Mouse (Mus musculus) liver, embryonic 16.5 days (tissue): ENCODE data around the gene Atg2b. TPM values are rescaled to one million over a fixed set of nuclear protein-coding genes. Genes with fewer than 3 reads are reported as not detected.

Experiments
- ATAC-seq: fragments of 200-750 bp; cut with Nextera tagmentation; 2 replicates; pipeline ENCODE4 v1.8.0; 2017; ENCODE audit warnings: low read depth, mild to moderate bottlenecking, moderate number of reproducible peaks, moderate library complexity
- H3K27ac ChIP-seq: fragments of 300-500 bp; sonication (generic); 2 replicates; pipeline ENCODE4 v1.5.1; 2014; ENCODE audit warnings: mild to moderate bottlenecking, low read length
- H3K27me3 ChIP-seq: fragments of 300-500 bp; sonication (generic); 2 replicates; pipeline ENCODE4 v1.6.1; 2014; ENCODE audit warnings: low read depth, low read length, mixed read lengths; ENCODE audit not compliant: control insufficient read depth, insufficient read depth
- H3K36me3 ChIP-seq: fragments of 300-500 bp; sonication (generic); 2 replicates; pipeline ENCODE4 v1.6.1; 2014; ENCODE audit warnings: mild to moderate bottlenecking; ENCODE audit not compliant: control insufficient read depth, insufficient read depth
- H3K4me1 ChIP-seq: fragments of 300-500 bp; sonication (generic); 2 replicates; pipeline ENCODE4 v1.6.1; 2014; ENCODE audit warnings: low read depth, low read length, mixed read lengths; ENCODE audit not compliant: control insufficient read depth
- H3K4me2 ChIP-seq: fragments of 300-500 bp; sonication (generic); 2 replicates; pipeline ENCODE4 v1.6.1; 2014; ENCODE audit warnings: low read depth, low read length, mixed read lengths
- H3K4me3 ChIP-seq: fragments of 300-500 bp; sonication (generic); 2 replicates; pipeline ENCODE4 v1.5.1; 2014; ENCODE audit warnings: low read depth, mild to moderate bottlenecking, low read length
- H3K9ac ChIP-seq: fragments of 300-500 bp; sonication (generic); 2 replicates; pipeline ENCODE4 v1.6.1; 2014; ENCODE audit warnings: low read depth, low read length
- H3K9me3 ChIP-seq: fragments of 300-500 bp; sonication (generic); replicated peaks from 2 replicates; pipeline ENCODE4 v1.6.1; 2016; ENCODE audit warnings: low read length; ENCODE audit not compliant: control insufficient read depth
- WGBS: fragments of 180-500 bp; shearing (Covaris S2); extraction: QIAGEN DNeasy Blood & Tissue Kit; methylation state at CpG from one replicate; pipeline ENCODE4 v1.1.7; 2014; ENCODE audit not compliant: insufficient replicate concordance; 5-methylcytosine and 5-hydroxymethylcytosine counted together
- polyA plus RNA-seq: library from polyadenylated mRNA; unstranded; fragments of >200 nt; fragmentation: Nextera tagmentation; extraction: Ambion mirVana; gene quantifications from 2 replicates; pipeline ENCODE4 v1.2.1, GENCODE M21; 2015

Atg2b gene
- polyA plus RNA-seq, 1 experiment from 2014 or later, result 7.3 TPM

- H3K4me2 ChIP-seq, result no peak overlapping the region
- H3K27ac ChIP-seq, result no peak overlapping the region
- ATAC-seq, result no peak
- H3K27me3 ChIP-seq, result no peaks in the 10 kb centered on the region
- H3K9ac ChIP-seq, result no peak overlapping the region
- no peaks in the 10 kb centered on the region for H3K36me3 ChIP-seq
- H3K4me1 ChIP-seq, result no peaks in the 10 kb centered on the region
- WGBS, result 44% methylated on average over 4 of the region's 4 CpGs
- no peak overlapping the region for H3K4me3 ChIP-seq
- no peaks in the 10 kb centered on the region for H3K9me3 ChIP-seq
These were observed 91.5 kb downstream of the Atg2b start for GRCm38 (mm10) chr12:105593471-105593870.

GRCm38 (mm10) chr12:105592361-105592761 lies 92.7 kb downstream of the Atg2b start:
- H3K4me1 ChIP-seq, result no peaks in the 10 kb centered on the region

DNA sequence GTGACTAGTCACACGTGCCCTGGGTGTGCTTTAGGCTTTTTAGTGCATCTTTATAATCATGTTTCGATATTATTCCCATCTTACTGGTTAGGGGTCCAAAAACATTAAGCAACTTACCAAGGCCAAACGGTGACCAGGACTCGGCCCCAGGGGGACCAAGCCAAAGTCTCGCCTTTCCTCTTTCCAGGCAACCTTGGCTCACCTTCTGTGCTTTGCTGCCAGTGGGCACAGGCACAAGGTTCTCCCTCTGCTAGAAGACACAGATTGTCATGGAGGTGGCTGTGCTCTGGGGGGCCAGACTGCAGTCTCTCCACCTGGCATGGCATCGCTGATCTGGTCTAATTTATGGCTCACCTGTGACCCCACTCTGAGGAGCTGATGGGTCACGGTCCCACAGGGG lies 94.2 kb downstream of the Atg2b start:
- Histone ChIP-seq H3K27me3 (no peaks in the 10 kb centered on the region), H3K9me3 (no peaks in the 10 kb centered on the region), H3K9ac (no peak overlapping the region), H3K36me3 (no peaks in the 10 kb centered on the region), H3K4me1 (no peaks in the 10 kb centered on the region), H3K4me2 (no peak overlapping the region), H3K4me3 (no peak overlapping the region), H3K27ac (no peak overlapping the region)
- ATAC-seq, result no peak
- 54% methylated on average over 7 of the region's 7 CpGs for WGBS

More at GRCm38 (mm10) chr12:105592361-105592761, 92.7 kb downstream of the Atg2b start:
- no peaks in the 10 kb centered on the region for H3K9me3 ChIP-seq
- no peak overlapping the region for H3K4me2 ChIP-seq
- no peak overlapping the region for H3K9ac ChIP-seq
- no peak for ATAC-seq
- WGBS, result 85% methylated on average over 23 of the region's 23 CpGs
- H3K27ac ChIP-seq, result no peak overlapping the region
- H3K36me3 ChIP-seq, result no peaks in the 10 kb centered on the region
- no peak overlapping the region for H3K4me3 ChIP-seq
- no peaks in the 10 kb centered on the region for H3K27me3 ChIP-seq

DNA sequence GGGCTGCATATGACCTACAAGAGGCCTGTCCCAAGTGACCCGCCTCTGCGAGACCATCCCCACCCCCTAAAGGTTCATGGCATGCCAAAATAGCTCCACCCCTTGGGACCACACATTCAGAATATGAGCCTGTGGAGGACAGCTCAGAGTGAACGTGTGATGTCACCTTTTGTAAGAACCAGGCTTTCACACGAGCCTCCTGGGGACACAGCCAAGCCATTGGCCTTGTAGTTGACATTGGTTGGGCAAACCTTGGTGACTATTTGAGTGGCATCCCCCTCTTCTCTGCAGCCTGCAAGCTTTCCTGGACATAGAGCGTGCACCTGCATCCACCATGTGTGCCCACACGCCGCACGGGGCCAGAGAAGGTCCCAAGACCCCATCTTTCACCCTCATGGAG lies 97.5 kb downstream of the Atg2b start:
- Histone ChIP-seq H3K4me2 (no peak overlapping the region), H3K9ac (no peak overlapping the region), H3K36me3 (no peaks in the 10 kb centered on the region), H3K27me3 (no peaks in the 10 kb centered on the region; the same call in 1 of the 2 replicates), H3K4me3 (no peak overlapping the region), H3K9me3 (no peaks in the 10 kb centered on the region), H3K4me1 (no peaks in the 10 kb centered on the region; the same call in 1 of the 2 replicates), H3K27ac (no peak overlapping the region)
- no peak for ATAC-seq
- WGBS, result 65% methylated on average over 8 of the region's 8 CpGs

- 10% methylated on average over 12 of the region's 12 CpGs for WGBS
- no peaks in the 10 kb centered on the region for H3K9me3 ChIP-seq
- ATAC-seq, result no peak
- no peaks in the 10 kb centered on the region; the same call in 1 of the 2 replicates for H3K4me1 ChIP-seq
- H3K9ac ChIP-seq, result no peak overlapping the region
- H3K27ac ChIP-seq, result no peak overlapping the region
- no peak overlapping the region for H3K4me2 ChIP-seq
- H3K36me3 ChIP-seq, result no peaks in the 10 kb centered on the region
- no peaks in the 10 kb centered on the region; the same call in 1 of the 2 replicates for H3K27me3 ChIP-seq
- H3K4me3 ChIP-seq, result no peak overlapping the region
These were observed 100.2 kb downstream of the Atg2b start for GRCm38 (mm10) chr12:105584851-105585250.

- ATAC-seq, result peak; percentile 77
- no peaks in the 10 kb centered on the region for H3K36me3 ChIP-seq
- no peak overlapping the region for H3K9ac ChIP-seq
- H3K4me1 ChIP-seq, result no peaks in the 10 kb centered on the region; the same call in 1 of the 2 replicates
- H3K4me2 ChIP-seq, result no peak overlapping the region
- 17% methylated on average over 2 of the region's 2 CpGs for WGBS
- no peak overlapping the region for H3K4me3 ChIP-seq
- no peaks in the 10 kb centered on the region for H3K9me3 ChIP-seq
- H3K27ac ChIP-seq, result no peak overlapping the region
- no peaks in the 10 kb centered on the region; the same call in 1 of the 2 replicates for H3K27me3 ChIP-seq
These were observed 101.5 kb downstream of the Atg2b start for GRCm38 (mm10) chr12:105583484-105583883.

DNA sequence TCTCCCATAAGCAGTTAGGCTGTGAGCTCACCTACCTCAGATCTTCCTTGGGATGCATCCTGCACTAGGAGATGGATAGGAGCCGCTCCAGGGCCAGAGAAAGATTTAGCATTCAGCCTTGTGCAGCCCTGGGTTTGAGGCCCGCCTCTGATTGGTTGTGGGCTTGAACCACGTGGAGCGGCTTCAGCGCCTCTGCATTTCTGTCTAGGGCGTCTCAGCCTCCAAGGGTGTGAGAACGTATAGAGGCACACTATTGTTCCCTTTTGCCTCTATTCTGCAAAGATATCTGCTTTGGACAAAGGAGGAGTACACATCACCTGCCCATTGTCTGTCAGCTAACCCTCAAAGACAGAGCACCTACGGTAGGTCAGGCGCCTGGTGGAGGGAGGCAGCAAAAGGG lies 102.5 kb downstream of the Atg2b start:
- Histone ChIP-seq H3K4me3 (no peak overlapping the region), H3K27me3 (no peaks in the 10 kb centered on the region; the same call in 1 of the 2 replicates), H3K9ac (no peak overlapping the region), H3K27ac (no peak overlapping the region), H3K9me3 (no peaks in the 10 kb centered on the region), H3K4me2 (no peak overlapping the region), H3K4me1 (no peaks in the 10 kb centered on the region; the same call in 1 of the 2 replicates), H3K36me3 (no peaks in the 10 kb centered on the region)
- 70% methylated on average over 9 of the region's 9 CpGs for WGBS
- ATAC-seq, result no peak

GRCm38 (mm10) chr12:105580490-105580889 lies 104.5 kb downstream of the Atg2b start:
- Histone ChIP-seq H3K4me3 (no peak overlapping the region), H3K27me3 (no peaks in the 10 kb centered on the region; the same call in 1 of the 2 replicates), H3K4me2 (no peak overlapping the region), H3K4me1 (no peaks in the 10 kb centered on the region; the same call in 1 of the 2 replicates), H3K9ac (no peak overlapping the region), H3K9me3 (no peaks in the 10 kb centered on the region), H3K36me3 (no peaks in the 10 kb centered on the region), H3K27ac (no peak overlapping the region)
- WGBS, result 67% methylated on average over 17 of the region's 17 CpGs
- ATAC-seq, result no peak

GRCm38 (mm10) chr12:105574356-105574755 lies 110.7 kb downstream of the Atg2b start:
- Histone ChIP-seq H3K9me3 (no peaks in the 10 kb centered on the region), H3K4me1 (no peaks in the 10 kb centered on the region), H3K9ac (no peak overlapping the region), H3K27ac (no peak overlapping the region), H3K4me3 (no peak overlapping the region), H3K27me3 (no peaks in the 10 kb centered on the region), H3K36me3 (no peaks in the 10 kb centered on the region), H3K4me2 (no peak overlapping the region)
- ATAC-seq, result no peak
- 62% methylated on average over 4 of the region's 4 CpGs for WGBS
